Mouse (Mus musculus) embryo, embryonic 11.5 days (tissue): Measurements from ENCODE around the gene Acad9.

Experiments
- DNase-seq: peaks from one replicate; pipeline ENCODE4 v3.0.0-alpha.2; 2012; ENCODE audit warnings: low read depth, low spot score

Gene Acad9

GRCm38 (mm10) chr3:36065843-36066651, at the start of gene Acad9:
TSS of gene Acad9 (plus strand) at chr3:36065979.
- DNase-seq: peak; percentile 90

GRCm38 (mm10) chr3:36025732-36026131, 40.0 kb upstream of the Acad9 start:
- no peak for DNase-seq

- DNase-seq: no peak
Observed at GRCm38 (mm10) chr3:36029993-36030392, 35.8 kb upstream of the Acad9 start.

GRCm38 (mm10) chr3:36031740-36032510, 33.9 kb upstream of the Acad9 start:
- no peak for DNase-seq

- DNase-seq: no peak
Observed at GRCm38 (mm10) chr3:36044520-36044919, 21.3 kb upstream of the Acad9 start.

- no peak for DNase-seq
Observed at GRCm38 (mm10) chr3:36045086-36045485, 20.7 kb upstream of the Acad9 start.

GRCm38 (mm10) chr3:36049106-36049505, 16.7 kb upstream of the Acad9 start:
- no peak for DNase-seq

GRCm38 (mm10) chr3:36053447-36053846, 12.3 kb upstream of the Acad9 start, which contains the start of gene Ccdc144b:
TSS of gene Ccdc144b (minus strand) at chr3:36053547.
- DNase-seq: no peak

GRCm38 (mm10) chr3:36060096-36060850, 5.5 kb upstream of the Acad9 start:
- DNase-seq: peak; percentile 51

- no peak for DNase-seq
Observed at GRCm38 (mm10) chr3:36064592-36065061, 1.2 kb upstream of the Acad9 start.

- no peak for DNase-seq
Observed at GRCm38 (mm10) chr3:36065166-36065565, 613 bp upstream of the Acad9 start.

GRCm38 (mm10) chr3:36067731-36068130, 2.0 kb downstream of the Acad9 start:
- no peak for DNase-seq

GRCm38 (mm10) chr3:36070436-36070835, 4.7 kb downstream of the Acad9 start:
- DNase-seq: no peak

GRCm38 (mm10) chr3:36071047-36071446, 5.3 kb downstream of the Acad9 start:
- no peak for DNase-seq

GRCm38 (mm10) chr3:36074231-36074630, 8.5 kb downstream of the Acad9 start:
- no peak for DNase-seq

GRCm38 (mm10) chr3:36075466-36075865, 9.7 kb downstream of the Acad9 start:
- DNase-seq: no peak

GRCm38 (mm10) chr3:36077386-36077785, 11.6 kb downstream of the Acad9 start:
- no peak for DNase-seq

GRCm38 (mm10) chr3:36079886-36080285, 14.1 kb downstream of the Acad9 start:
- no peak for DNase-seq

GRCm38 (mm10) chr3:36080741-36081140, 15.0 kb downstream of the Acad9 start:
- DNase-seq: no peak

GRCm38 (mm10) chr3:36082843-36083242, 17.1 kb downstream of the Acad9 start:
- no peak for DNase-seq

GRCm38 (mm10) chr3:36083381-36083780, 17.6 kb downstream of the Acad9 start:
- DNase-seq: no peak

GRCm38 (mm10) chr3:36085394-36085793, 19.6 kb downstream of the Acad9 start:
- DNase-seq: no peak
